Mouse (Mus musculus): Measurements from ENCODE around the gene Hist1h2ae.

DNA sequence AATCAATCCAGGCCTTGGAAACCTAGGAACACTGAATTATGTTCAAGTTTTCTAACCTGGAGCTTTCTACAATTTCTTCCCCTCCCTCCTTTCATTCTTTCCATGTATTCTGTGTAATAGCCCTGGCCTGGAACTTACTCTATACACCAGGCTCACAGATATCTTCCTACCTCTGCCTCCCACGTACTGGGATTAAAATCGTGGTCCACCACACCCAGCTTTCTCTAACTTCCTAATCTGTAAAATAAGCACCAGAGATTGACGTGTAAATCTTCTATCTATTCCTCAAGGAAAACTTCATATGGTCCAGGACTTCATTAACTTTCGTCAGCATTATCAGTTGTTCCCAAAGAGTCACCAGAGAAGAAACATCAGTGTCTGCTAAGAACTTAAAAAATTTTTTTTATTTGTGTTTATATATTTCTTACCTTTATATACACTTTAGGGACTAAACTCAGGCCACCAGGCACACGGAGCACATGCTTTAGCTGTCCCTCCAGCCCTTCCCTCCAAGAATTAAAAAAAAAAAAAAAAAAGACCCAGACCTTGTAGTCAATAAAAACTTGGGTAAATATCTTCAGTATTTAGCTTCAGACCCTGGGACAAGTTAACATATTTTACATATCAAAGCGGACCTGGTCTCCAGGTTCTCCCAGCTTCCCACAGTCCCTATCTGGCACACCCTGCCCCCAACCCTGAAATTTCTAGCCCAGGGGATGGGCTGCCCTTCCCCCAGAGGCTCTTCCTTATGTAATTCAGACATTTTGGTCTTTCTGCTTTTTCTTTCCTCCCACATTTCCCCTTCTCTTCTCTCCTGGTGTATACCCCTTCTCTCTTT is 11.4 kb upstream of the Hist1h2ae start:
- TF ChIP-seq POLR2A (IDR thresholded peaks at IDR 0.05; ENCODE audit: borderline replicate concordance, low read depth, low read length) (no peak), CTCF (IDR thresholded peaks at IDR 0.05; ENCODE audit: low read depth, low read length) (no peak)
